Mouse (Mus musculus) stomach, postnatal 0 days (tissue): Measurements from ENCODE around the gene Unc119b. TPM values are rescaled to one million over a fixed set of nuclear protein-coding genes. Genes with fewer than 3 reads are reported as not detected.

Source experiments
- ATAC-seq: fragments of 200-750 bp; cut with Nextera tagmentation; 2 replicates; pipeline ENCODE4 v1.8.0; 2017; ENCODE audit not compliant: low FRiP score, low TSS enrichment
- DNase-seq: peaks from one replicate; pipeline ENCODE4 v3.0.0-alpha.2; 2016; ENCODE audit warnings: low spot score
- H3K27ac ChIP-seq: fragments of 300-500 bp; sonication (generic); replicated peaks from 2 replicates; pipeline ENCODE4 v1.5.1; 2014; ENCODE audit warnings: mild to moderate bottlenecking, control low read depth
- H3K27me3 ChIP-seq: fragments of 300-500 bp; sonication (generic); 2 replicates; pipeline ENCODE4 v1.6.1; 2014; ENCODE audit warnings: low read length; ENCODE audit not compliant: control insufficient read depth, insufficient read depth
- H3K36me3 ChIP-seq: fragments of 300-500 bp; sonication (generic); 2 replicates; pipeline ENCODE4 v1.6.1; 2014; ENCODE audit warnings: low read length, mixed read lengths; ENCODE audit not compliant: control insufficient read depth, insufficient read depth
- H3K4me1 ChIP-seq: fragments of 300-500 bp; sonication (generic); replicated peaks from 2 replicates; pipeline ENCODE4 v1.6.1; 2014; ENCODE audit warnings: antibody characterized with exemption; ENCODE audit not compliant: control insufficient read depth, insufficient read depth
- H3K4me2 ChIP-seq: fragments of 300-500 bp; sonication (generic); replicated peaks from 2 replicates; pipeline ENCODE4 v1.6.1; 2014; ENCODE audit warnings: low read depth, mild to moderate bottlenecking, control low read depth, moderate library complexity
- H3K4me3 ChIP-seq: fragments of 300-500 bp; sonication (generic); 2 replicates; pipeline ENCODE4 v1.5.1; 2014; ENCODE audit warnings: low read depth, low read length, control low read depth
- H3K9ac ChIP-seq: fragments of 300-500 bp; sonication (generic); 2 replicates; pipeline ENCODE4 v1.6.1; 2014; ENCODE audit warnings: mild to moderate bottlenecking, low read length, control low read depth, mixed read lengths
- H3K9me3 ChIP-seq: fragments of 300-500 bp; sonication (generic); 2 replicates; pipeline ENCODE4 v1.6.1; 2016; ENCODE audit warnings: low read length; ENCODE audit not compliant: control insufficient read depth
- CTCF ChIP-seq: IDR thresholded peaks from 2 replicates; pipeline ENCODE4 v1.5.1; 2016; ENCODE audit warnings: antibody characterized with exemption, low read depth, mild to moderate bottlenecking, moderate library complexity
- EP300 ChIP-seq: optimal IDR thresholded peaks from 2 replicates; pipeline ENCODE3; 2016; ENCODE audit warnings: antibody characterized with exemption
- WGBS: fragments of 180-500 bp; shearing (Covaris S2); extraction: QIAGEN DNeasy Blood & Tissue Kit; methylation state at CpG from one replicate; pipeline ENCODE4 v1.1.7; 2014; 5-methylcytosine and 5-hydroxymethylcytosine counted together
- polyA plus RNA-seq: library from polyadenylated mRNA; unstranded; fragments of >200 nt; fragmentation: Nextera tagmentation; extraction: Ambion mirVana; gene quantifications from 2 replicates; pipeline ENCODE4 v1.2.1, GENCODE M21; 2015

Gene Unc119b
- polyA plus RNA-seq, 1 experiment from 2014 or later, result 12.9 TPM

DNA sequence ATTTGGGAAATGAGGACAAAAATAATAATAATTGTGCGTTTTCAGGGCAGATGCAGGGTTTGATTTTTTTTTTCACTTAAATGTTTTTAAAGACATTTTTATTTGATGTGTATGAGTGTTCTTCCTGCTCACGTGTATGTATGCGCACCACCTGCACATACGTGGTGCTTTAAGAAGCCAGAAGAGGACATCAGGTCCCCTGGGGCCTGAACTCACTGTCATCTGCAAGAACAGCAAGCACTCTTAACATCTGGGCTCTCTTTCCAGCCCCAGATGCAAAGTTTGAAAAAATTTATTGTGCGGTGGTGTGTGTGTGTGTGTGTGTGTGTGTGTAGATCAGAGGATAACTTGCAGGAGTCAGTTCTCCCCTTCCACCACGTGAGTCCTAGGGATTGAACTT, 43.1 kb upstream of the Unc119b start:
- no peaks in the 10 kb centered on the region for H3K36me3 ChIP-seq
- H3K4me3 ChIP-seq, result no peak overlapping the region
- H3K4me1 ChIP-seq, result no peaks in the 10 kb centered on the region
- WGBS, result 83% methylated on average over 6 of the region's 6 CpGs
- no peak for TF ChIP-seq EP300
- no peak for TF ChIP-seq CTCF
- H3K4me2 ChIP-seq, result no peak overlapping the region
- no peaks in the 10 kb centered on the region for H3K27me3 ChIP-seq
- no peak for DNase-seq
- no peak for ATAC-seq
- no peak overlapping the region for H3K27ac ChIP-seq
- H3K9ac ChIP-seq, result no peak overlapping the region
- no peaks in the 10 kb centered on the region for H3K9me3 ChIP-seq

DNA sequence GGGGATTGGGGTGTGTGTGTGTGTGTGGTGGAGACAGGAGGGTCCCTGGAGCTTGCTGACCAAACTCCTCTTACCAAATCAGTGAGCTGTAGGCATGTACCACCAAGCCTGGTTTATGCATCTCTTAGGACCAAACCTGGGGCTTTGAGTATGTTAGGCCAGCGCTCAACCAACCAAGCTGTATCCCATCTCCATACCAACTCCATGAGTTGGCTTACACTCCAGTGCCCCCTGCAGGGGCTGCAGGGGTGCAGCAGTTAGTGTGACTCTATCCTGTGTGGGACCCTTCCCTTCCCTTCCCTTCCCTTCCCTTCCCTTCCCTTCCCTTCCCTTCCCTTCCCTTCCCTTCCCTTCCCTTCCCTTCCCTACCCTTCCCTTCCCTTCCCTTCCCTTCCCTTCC, 39.8 kb upstream of the Unc119b start:
- H3K4me3 ChIP-seq, result no peak overlapping the region
- no peak overlapping the region for H3K27ac ChIP-seq
- no peak for ATAC-seq
- H3K27me3 ChIP-seq, result no peaks in the 10 kb centered on the region
- H3K9me3 ChIP-seq, result no peaks in the 10 kb centered on the region
- no peak for DNase-seq
- no peaks in the 10 kb centered on the region for H3K4me1 ChIP-seq
- no peak overlapping the region for H3K4me2 ChIP-seq
- WGBS, result 93% methylated on average over 1 of the region's 1 CpGs
- TF ChIP-seq EP300 (no peak), CTCF (peak; percentile 56)
- H3K36me3 ChIP-seq, result no peaks in the 10 kb centered on the region
- H3K9ac ChIP-seq, result no peak overlapping the region

DNA sequence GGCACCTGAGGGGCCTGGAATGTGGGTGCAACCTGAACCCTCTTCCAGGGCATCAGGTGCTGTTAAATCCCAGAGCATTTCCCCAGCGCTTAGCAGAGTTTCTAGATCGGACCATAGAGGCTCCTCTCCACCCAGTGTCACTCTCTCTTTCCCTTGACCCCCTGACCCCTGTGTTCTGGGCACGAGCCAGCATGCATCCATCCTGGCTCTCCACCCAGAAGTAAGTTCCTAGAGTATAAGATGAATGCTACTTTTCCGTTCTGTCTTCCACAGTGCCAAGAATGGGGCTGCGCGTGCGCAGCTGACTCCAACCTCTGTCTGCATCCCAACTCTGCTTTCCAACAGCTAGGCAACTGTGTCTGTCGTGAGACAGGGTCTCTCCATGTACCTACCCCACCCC, 35.4 kb upstream of the Unc119b start:
- H3K9ac ChIP-seq, result no peak overlapping the region
- H3K4me2 ChIP-seq, result no peak overlapping the region
- no peak for DNase-seq
- H3K4me3 ChIP-seq, result no peak overlapping the region
- H3K27me3 ChIP-seq, result no peaks in the 10 kb centered on the region
- TF ChIP-seq EP300, result no peak
- no peak for TF ChIP-seq CTCF
- peaks cover 6% of the 10 kb centered on the region for H3K4me1 ChIP-seq
- H3K9me3 ChIP-seq, result no peaks in the 10 kb centered on the region
- H3K36me3 ChIP-seq, result no peaks in the 10 kb centered on the region
- H3K27ac ChIP-seq, result no peak overlapping the region
- WGBS, result 60% methylated on average over 8 of the region's 8 CpGs
- no peak for ATAC-seq

DNA sequence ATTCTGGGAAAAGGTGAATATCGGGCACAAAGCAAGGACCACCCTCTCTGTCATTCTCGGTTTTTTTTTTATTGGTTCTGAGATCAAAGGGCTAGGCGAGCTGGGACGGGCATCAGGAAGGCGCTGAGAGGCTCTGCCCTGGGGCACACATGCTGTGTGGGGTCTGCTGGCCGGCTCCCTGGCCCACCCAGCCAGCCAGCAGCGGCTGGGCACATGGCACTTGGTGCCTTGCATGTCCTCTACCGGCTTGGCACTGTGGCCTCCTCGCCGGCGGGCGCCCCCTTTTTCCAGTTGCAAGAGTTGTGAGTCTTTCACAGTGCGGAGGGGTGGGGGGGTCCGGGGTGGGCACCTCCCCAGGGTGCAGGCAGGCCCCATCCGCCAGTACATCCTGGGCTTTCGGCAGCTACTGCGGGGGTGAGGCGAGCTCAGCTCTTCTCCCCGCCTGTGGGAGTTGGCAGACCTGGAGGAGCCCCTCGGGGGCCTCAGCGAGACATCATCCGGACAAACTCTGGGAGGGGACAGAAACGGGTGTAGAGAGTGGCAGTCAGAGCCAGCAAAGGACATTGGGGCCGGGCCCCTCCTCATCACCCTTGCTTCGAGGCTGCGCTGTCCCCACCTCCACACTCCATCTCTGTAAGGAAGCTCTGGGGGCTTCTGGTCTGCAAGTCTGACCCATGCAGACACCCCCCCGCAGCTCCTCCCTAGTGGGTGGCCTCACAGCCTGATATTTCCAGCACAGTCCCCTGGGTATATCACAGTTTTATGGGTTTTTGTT, 34.1 kb upstream of the Unc119b start:
- 0 out of 2 replicates have a peak overlapping the region, but pooled peaks have one; percentile 8 for H3K4me2 ChIP-seq
- 34% methylated on average over 27 of the region's 27 CpGs for WGBS
- ATAC-seq (peak; percentile 32; the same call in 1 of the 2 replicates), DNase-seq (no peak)
- no peaks in the 10 kb centered on the region for H3K9me3 ChIP-seq
- TF ChIP-seq CTCF, result no peak
- no peak for TF ChIP-seq EP300
- no peaks in the 10 kb centered on the region for H3K27me3 ChIP-seq
- 0 out of 2 replicates have a peak overlapping the region, but pooled peaks have one; percentile 18 for H3K9ac ChIP-seq
- H3K36me3 ChIP-seq, result no peaks in the 10 kb centered on the region
- no peak overlapping the region for H3K4me3 ChIP-seq
- H3K27ac ChIP-seq, result peak overlapping the region; percentile 40; the same call in 1 of the 2 replicates
- peaks cover 6% of the 10 kb centered on the region for H3K4me1 ChIP-seq

DNA sequence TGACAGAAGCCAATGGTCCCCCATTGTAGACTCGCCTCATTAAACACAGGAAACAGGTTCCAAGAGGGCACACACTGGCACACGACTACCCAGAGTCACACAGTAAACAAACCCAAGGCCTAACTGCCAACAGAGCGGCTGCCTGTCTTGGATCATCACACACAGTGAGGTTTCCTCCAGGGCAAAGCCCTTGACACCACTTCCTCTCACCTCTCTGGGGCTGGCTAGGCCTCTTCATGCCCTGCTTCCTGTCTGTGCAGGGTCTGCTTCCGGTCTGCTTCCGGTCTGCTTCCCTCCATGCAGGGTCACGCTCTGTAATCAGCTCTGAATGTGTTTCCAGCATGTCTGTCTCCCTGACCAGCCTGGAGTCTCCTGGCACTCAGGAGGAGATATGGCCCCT, 32.6 kb upstream of the Unc119b start:
- WGBS, result 60% methylated on average over 6 of the region's 6 CpGs
- no peak for ATAC-seq
- no peak overlapping the region for H3K4me3 ChIP-seq
- H3K9me3 ChIP-seq, result no peaks in the 10 kb centered on the region
- no peaks in the 10 kb centered on the region for H3K36me3 ChIP-seq
- H3K27me3 ChIP-seq, result no peaks in the 10 kb centered on the region
- H3K9ac ChIP-seq, result no peak overlapping the region
- no peak overlapping the region for H3K4me2 ChIP-seq
- H3K27ac ChIP-seq, result no peak overlapping the region
- TF ChIP-seq CTCF (no peak), EP300 (no peak)
- peaks cover 6% of the 10 kb centered on the region for H3K4me1 ChIP-seq
- DNase-seq, result no peak

DNA sequence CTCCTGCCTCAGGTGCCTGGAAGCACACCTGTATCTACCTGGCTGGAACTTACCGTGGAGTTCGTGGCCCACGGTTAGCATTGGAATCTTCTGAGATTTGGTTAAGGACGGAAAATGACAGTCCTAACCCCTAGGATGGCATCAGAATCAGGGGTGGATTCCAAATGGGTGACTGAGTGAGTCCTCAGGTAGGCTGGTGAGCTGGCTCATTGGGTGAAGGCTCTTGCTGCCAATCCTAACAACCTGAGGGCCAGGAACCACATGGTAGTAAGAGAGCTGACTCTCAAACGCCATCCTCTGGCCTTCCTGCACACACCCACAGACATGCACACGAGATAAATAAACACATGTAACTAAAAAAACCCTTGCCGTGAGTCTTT, 32.0 kb upstream of the Unc119b start:
- ATAC-seq (no peak), DNase-seq (no peak)
- H3K4me1 ChIP-seq, result peaks cover 6% of the 10 kb centered on the region
- no peaks in the 10 kb centered on the region for H3K9me3 ChIP-seq
- no peak overlapping the region for H3K9ac ChIP-seq
- H3K27me3 ChIP-seq, result no peaks in the 10 kb centered on the region
- no peaks in the 10 kb centered on the region for H3K36me3 ChIP-seq
- no peak for TF ChIP-seq CTCF
- 68% methylated on average over 7 of the region's 7 CpGs for WGBS
- H3K4me3 ChIP-seq, result no peak overlapping the region
- 0 out of 2 replicates have a peak overlapping the region, but pooled peaks have one; percentile 30 for H3K27ac ChIP-seq
- H3K4me2 ChIP-seq, result no peak overlapping the region
